8 mouse cellular contexts compared by ENCODE assay signal in genomic region chr1:63176604-63177421, GRCm38 (mm10). TPM values are rescaled to one million over a fixed set of nuclear protein-coding genes. Genes with fewer than 3 reads are reported as not detected.
DNase-seq lines count a peak whose midpoint lies in the region; ATAC-seq and TF ChIP-seq lines count a peak whose summit lies in the region.

Eef1b2 (plus strand) TSS chr1:63176825.
Ndufs1 (minus strand) TSS chr1:63176833.

- H3K27me3 ChIP-seq in hindbrain, embryonic 10.5 days (ENCODE audit: insufficient read depth, poor library complexity, severe bottlenecking): no peaks in the 10 kb centered on the region
- H3K27me3 ChIP-seq in lung, postnatal 0 days (replicated peaks; ENCODE audit: insufficient read depth, low read length): no peaks in the 10 kb centered on the region

- H3K4me1 ChIP-seq in hindbrain, embryonic 10.5 days (replicated peaks): peaks cover 25% of the 10 kb centered on the region
- H3K4me1 ChIP-seq in lung, postnatal 0 days (ENCODE audit: insufficient read depth, low read depth, low read length): peaks cover 9% of the 10 kb centered on the region; the same call in 1 of the 2 replicates

- DNase-seq in MN1 (ENCODE audit: low spot score): peak; percentile 96
- DNase-seq in cerebellum, adult 9-10 months: peak; percentile 99
- DNase-seq in hindbrain, embryonic 10.5 days (ENCODE audit: low spot score): peak; percentile 98
- peak; percentile 97 for DNase-seq in layer of hippocampus, adult 9-11 months
- peak; percentile 99 for DNase-seq in lung, postnatal 0 days (ENCODE audit: low spot score)
- DNase-seq in ovary, postnatal 14 days (ENCODE audit: low spot score): peak; percentile 96
- DNase-seq in thymus, postnatal 14 days: peak; percentile 97

- peak; percentile 87 for TF ChIP-seq EP300 in lung, postnatal 0 days (IDR thresholded peaks at IDR 0.05)

- peak within 1 kb of the TSS; percentile 95 for H3K4me3 ChIP-seq in hindbrain, embryonic 10.5 days
- H3K4me3 ChIP-seq in lung, postnatal 0 days (ENCODE audit: low read depth, low read length): peak within 1 kb of the TSS; percentile 87

- no peaks in the 10 kb centered on the region for H3K9me3 ChIP-seq in hindbrain, embryonic 10.5 days
- H3K9me3 ChIP-seq in lung, postnatal 0 days (ENCODE audit: low read length): no peaks in the 10 kb centered on the region

- ATAC-seq in frontal cortex, adult (ENCODE audit: low TSS enrichment): peak; percentile 79
- ATAC-seq in lung, postnatal 0 days: peak; percentile 95

- WGBS in hindbrain, embryonic 10.5 days: under 1% methylated on average over 72 of the region's 72 CpGs
- WGBS in lung, postnatal 0 days: under 1% methylated on average over 72 of the region's 72 CpGs

- H3K27ac ChIP-seq in hindbrain, embryonic 10.5 days: peak within 1 kb of the TSS; percentile 98
- H3K27ac ChIP-seq in lung, postnatal 0 days (ENCODE audit: low read length): peak within 1 kb of the TSS; percentile 93

- peak within 1 kb of the TSS; percentile 81 for H3K4me2 ChIP-seq in lung, postnatal 0 days (replicated peaks; ENCODE audit: low read depth, low read length)

- no peak for TF ChIP-seq CTCF in lung, postnatal 0 days (IDR thresholded peaks at IDR 0.05)

- H3K36me3 ChIP-seq in hindbrain, embryonic 10.5 days: peaks cover 45% of the 10 kb centered on the region
- no peaks in the 10 kb centered on the region for H3K36me3 ChIP-seq in lung, postnatal 0 days (ENCODE audit: insufficient read depth, low read length)

- H3K9ac ChIP-seq in lung, postnatal 0 days (replicated peaks; ENCODE audit: low read depth): peak within 1 kb of the TSS; percentile 92

RNA-seq across cellular contexts. Expression of gene Eef1b2, which starts in this region (rescaled TPM):
- polyA plus RNA-seq in hindbrain, embryonic 10.5 days (2016; fragmentation: Nextera tagmentation; extraction: Ambion mirVana): 512 and 606 TPM in 2 replicates
- 274 and 315 TPM in 2 replicates for polyA plus RNA-seq in lung, postnatal 0 days (2015; fragmentation: Nextera tagmentation; extraction: Ambion mirVana)

RNA-seq across cellular contexts. Expression of gene Ndufs1, which starts in this region (rescaled TPM):
- polyA plus RNA-seq in hindbrain, embryonic 10.5 days (2016; fragmentation: Nextera tagmentation; extraction: Ambion mirVana): 124 and 134 TPM in 2 replicates
- 63.0 and 64.3 TPM in 2 replicates for polyA plus RNA-seq in lung, postnatal 0 days (2015; fragmentation: Nextera tagmentation; extraction: Ambion mirVana)

Comparison
In these comparisons a context has a peak if more than half of its experiments do, and no peak if none do; other contexts are left out.
1. Peak in every context shown above with its lines: DNase-seq, ATAC-seq, H3K4me3 ChIP-seq and H3K27ac ChIP-seq.